Comparison of ENCODE assay signal across 15 mouse cellular contexts in genomic region chr3:118325111-118325510, GRCm38 (mm10).
DNase-seq lines count a peak whose midpoint lies in the region; ATAC-seq and TF ChIP-seq lines count a peak whose summit lies in the region.
"Had no signal": no experiment of that assay in that cellular context is flagged by ENCODE, and none has a peak within 500 bp of the region (broad histone marks: within the 10 kb centered on the region; RNA-seq: fewer than 3 reads in every experiment).

No protein-coding gene starts in this region.

- WGBS in heart, postnatal 0 days = 27% methylated on average over 5 of the region's 5 CpGs
- WGBS in heart, embryonic 12.5 days = 55% methylated on average over 5 of the region's 5 CpGs
- WGBS in midbrain, embryonic 14.5 days = 72% methylated on average over 5 of the region's 5 CpGs
- 61% methylated on average over 5 of the region's 5 CpGs for whole genome bisulfite sequencing in midbrain, embryonic 16.5 days

- no peak for TF ChIP-seq CTCF in heart, postnatal 0 days (IDR thresholded peaks at IDR 0.05; ENCODE audit: low read depth)

- peak; percentile 85 for ATAC-seq in heart, postnatal 0 days (ENCODE audit: insufficient read depth, low read depth)
- no peak for ATAC-seq in heart, embryonic 12.5 days (ENCODE audit: insufficient number of reproducible peaks, low FRiP score)
- no peak for ATAC-seq in midbrain, embryonic 14.5 days (ENCODE audit: low FRiP score, low TSS enrichment)
- no peak; the same call in 1 of the 2 replicates for ATAC-seq in midbrain, embryonic 16.5 days
- no peak for ATAC-seq in granulocyte monocyte progenitor cell, adult 5-6 weeks (replicated peaks; ENCODE audit: poor library complexity, severe bottlenecking)
- ATAC-seq: liver, postnatal 0 days had no signal

- H3K9me3 ChIP-seq in heart, postnatal 0 days (replicated peaks; ENCODE audit: control insufficient read depth, low read length) = no peaks in the 10 kb centered on the region
- no peaks in the 10 kb centered on the region for H3K9me3 ChIP-seq in heart, embryonic 12.5 days (replicated peaks)
- no peaks in the 10 kb centered on the region for H3K9me3 ChIP-seq in midbrain, embryonic 14.5 days (ENCODE audit: control insufficient read depth, low read length)
- no peaks in the 10 kb centered on the region for H3K9me3 ChIP-seq in midbrain, embryonic 16.5 days (replicated peaks; ENCODE audit: control insufficient read depth, low read length, poor library complexity, severe bottlenecking)

- no peak overlapping the region for H3K4me2 ChIP-seq in heart, postnatal 0 days (ENCODE audit: low read depth, low read length)
- no peak overlapping the region for H3K4me2 ChIP-seq in heart, embryonic 12.5 days
- H3K4me2 ChIP-seq in midbrain, embryonic 14.5 days (ENCODE audit: low read length) = no peak overlapping the region
- H3K4me2 ChIP-seq in midbrain, embryonic 16.5 days (ENCODE audit: low read length) = no peak overlapping the region

- no peak overlapping the region; the same call in 1 of the 2 replicates for H3K27ac ChIP-seq in heart, postnatal 0 days (ENCODE audit: low read depth)
- H3K27ac ChIP-seq in heart, embryonic 12.5 days (ENCODE audit: poor library complexity, severe bottlenecking) = no peak overlapping the region
- H3K27ac ChIP-seq in midbrain, embryonic 14.5 days (replicated peaks; ENCODE audit: low read depth, low read length) = no peak overlapping the region
- H3K27ac ChIP-seq in midbrain, embryonic 16.5 days (ENCODE audit: low read length) = no peak overlapping the region
- H3K27ac ChIP-seq: gastrocnemius, adult 2 months had no signal

- peak; percentile 77; the same call in 1 of the 2 replicates for TF ChIP-seq EP300 in heart, postnatal 0 days (IDR thresholded peaks at IDR 0.05; ENCODE audit: low read depth)

- no peak overlapping the region for H3K4me3 ChIP-seq in heart, postnatal 0 days (ENCODE audit: low read depth, low read length)
- H3K4me3 ChIP-seq in heart, embryonic 12.5 days = no peak overlapping the region
- H3K4me3 ChIP-seq in midbrain, embryonic 14.5 days (replicated peaks; ENCODE audit: low read depth, low read length) = no peak overlapping the region
- H3K4me3 ChIP-seq in midbrain, embryonic 16.5 days (ENCODE audit: low read depth, low read length) = no peak overlapping the region
- H3K4me3 ChIP-seq: gastrocnemius, adult 2 months; megakaryocyte, embryonic 14.5 days; myocyte had no signal

- DNase-seq in cerebellum, postnatal 25 days = peak; percentile 3 to 7
- DNase-seq in cerebellum, adult 18-20 months = no peak
- peak; percentile 85 for DNase-seq in heart, postnatal 0 days (ENCODE audit: low spot score)
- DNase-seq in midbrain, embryonic 14.5 days = peak; percentile 26
- DNase-seq in spleen, postnatal 36 days (ENCODE audit: low spot score in 2 of 2) = no peak
- DNase-seq: adrenal gland, postnatal 14 days; embryo, embryonic 11 days; gastrocnemius, adult 2 months; kidney, adult 18-20 months; liver, postnatal 0 days had no signal

- H3K27me3 ChIP-seq in heart, postnatal 0 days (ENCODE audit: control insufficient read depth, insufficient read depth, low read length) = no peaks in the 10 kb centered on the region
- H3K27me3 ChIP-seq in heart, embryonic 12.5 days (replicated peaks) = no peaks in the 10 kb centered on the region
- H3K27me3 ChIP-seq in midbrain, embryonic 14.5 days (ENCODE audit: control insufficient read depth, insufficient read depth, low read length) = no peaks in the 10 kb centered on the region
- no peaks in the 10 kb centered on the region for H3K27me3 ChIP-seq in midbrain, embryonic 16.5 days (ENCODE audit: control insufficient read depth, insufficient read depth, low read depth, low read length)
- H3K27me3 ChIP-seq: megakaryocyte, embryonic 14.5 days had no signal

- H3K36me3 ChIP-seq in heart, postnatal 0 days (replicated peaks; ENCODE audit: control insufficient read depth, insufficient read depth, low read length) = no peaks in the 10 kb centered on the region
- H3K36me3 ChIP-seq in heart, embryonic 12.5 days = no peaks in the 10 kb centered on the region
- no peaks in the 10 kb centered on the region for H3K36me3 ChIP-seq in midbrain, embryonic 14.5 days (ENCODE audit: control insufficient read depth, insufficient read depth, low read length)
- H3K36me3 ChIP-seq in midbrain, embryonic 16.5 days (ENCODE audit: control insufficient read depth, insufficient read depth, low read length) = no peaks in the 10 kb centered on the region

- no peak overlapping the region for H3K9ac ChIP-seq in heart, postnatal 0 days (replicated peaks; ENCODE audit: low read depth, low read length)
- no peak overlapping the region for H3K9ac ChIP-seq in heart, embryonic 12.5 days
- H3K9ac ChIP-seq in midbrain, embryonic 14.5 days (replicated peaks; ENCODE audit: low read length) = no peak overlapping the region
- no peak overlapping the region for H3K9ac ChIP-seq in midbrain, embryonic 16.5 days (ENCODE audit: low read depth, low read length)
- H3K9ac ChIP-seq: liver, postnatal 0 days had no signal

- peaks cover 9% of the 10 kb centered on the region; the same call in 1 of the 2 replicates for H3K4me1 ChIP-seq in heart, postnatal 0 days (ENCODE audit: control insufficient read depth, insufficient read depth)
- no peaks in the 10 kb centered on the region for H3K4me1 ChIP-seq in heart, embryonic 12.5 days (replicated peaks)
- H3K4me1 ChIP-seq in midbrain, embryonic 14.5 days (ENCODE audit: control insufficient read depth, insufficient read depth, low read length) = no peaks in the 10 kb centered on the region
- H3K4me1 ChIP-seq in midbrain, embryonic 16.5 days (ENCODE audit: control insufficient read depth, insufficient read depth, low read length) = no peaks in the 10 kb centered on the region
- H3K4me1 ChIP-seq: megakaryocyte, embryonic 14.5 days had no signal

Comparison
In these comparisons a context has a peak if more than half of its experiments do, and no peak if none do; other contexts are left out.
1. DNase-seq: peak in cerebellum, postnatal 25 days (2 of 2), heart, postnatal 0 days (single experiment) and midbrain, embryonic 14.5 days (single experiment); none in cerebellum, adult 18-20 months (0 of 2) and spleen, postnatal 36 days (0 of 2).